ENCODE assay signal across 32 mouse cellular contexts in genomic region chr12:8609070-8609469, GRCm38 (mm10). TPM values are rescaled to one million over a fixed set of nuclear protein-coding genes. Genes with fewer than 3 reads are reported as not detected.
DNase-seq lines count a peak whose midpoint lies in the region; ATAC-seq and TF ChIP-seq lines count a peak whose summit lies in the region.
"Had no signal": no experiment of that assay in that cellular context is flagged by ENCODE, and none has a peak within 500 bp of the region (broad histone marks: within the 10 kb centered on the region; RNA-seq: fewer than 3 reads in every experiment).

No protein-coding gene starts in this region.

- TF ChIP-seq RAD21 in MEL (IDR thresholded peaks at IDR 0.05; ENCODE audit: low read depth, low read length), result no peak

- H3K27me3 ChIP-seq in liver, embryonic 14.5 days (ENCODE audit: control insufficient read depth, insufficient read depth, low read length), result no peaks in the 10 kb centered on the region
- no peaks in the 10 kb centered on the region for H3K27me3 ChIP-seq in liver, embryonic 12.5 days (replicated peaks)
- peaks cover 0 to 1% of the 10 kb centered on the region in 2 experiments; a peak in 1 of 4 replicates for H3K27me3 ChIP-seq in MEL (ENCODE audit: control insufficient read depth in 1 of 2, insufficient read depth in 2 of 2, low read length in 2 of 2)
- H3K27me3 ChIP-seq: CH12.LX; embryonic facial prominence, embryonic 13.5 days; embryonic facial prominence, embryonic 15.5 days; forebrain, embryonic 12.5 days had no signal

- DNase-seq in heart, adult 11 months, result peak; percentile 83
- no peak for DNase-seq in heart, adult 18-20 months
- DNase-seq in liver, embryonic 14.5 days (ENCODE audit: low read depth in 3 of 3, low spot score in 3 of 3), result no peak
- DNase-seq in MEL (ENCODE audit: low read depth, low spot score), result no peak
- no peak for DNase-seq in urinary bladder, adult 2 months (ENCODE audit: low spot score)
- DNase-seq in cerebellum, postnatal 14 days, result no peak
- DNase-seq: adrenal gland, adult 2 months; adrenal gland, postnatal 10 days; adrenal gland, postnatal 25 days; B cell, adult 2 months; cerebellum, adult 11-12 months; cerebellum, adult 2 months; cerebellum, adult 9-10 months; cerebellum, postnatal 10 days; cerebellum, postnatal 36 days; embryo, embryonic 11 days had no signal

- H3K9ac ChIP-seq in liver, embryonic 14.5 days (replicated peaks), result no peak overlapping the region
- H3K9ac ChIP-seq in liver, embryonic 12.5 days, result no peak overlapping the region
- no peak overlapping the region for H3K9ac ChIP-seq in MEL (ENCODE audit: control insufficient read depth, low read depth, low read length, poor library complexity, severe bottlenecking)
- H3K9ac ChIP-seq: embryonic facial prominence, embryonic 13.5 days; embryonic facial prominence, embryonic 15.5 days; forebrain, embryonic 12.5 days had no signal

- TF ChIP-seq POLR2A in MEL (IDR thresholded peaks at IDR 0.05; ENCODE audit: control insufficient read depth in 1 of 2, insufficient read depth in 1 of 2, low read depth in 1 of 2, low read length in 2 of 2, poor library complexity in 1 of 2), result no peak

- no peak overlapping the region for H3K4me3 ChIP-seq in liver, embryonic 14.5 days (ENCODE audit: insufficient read depth in 1 of 2, low read depth in 2 of 2, low read length in 2 of 2)
- no peak overlapping the region for H3K4me3 ChIP-seq in liver, embryonic 12.5 days
- H3K4me3 ChIP-seq in MEL (ENCODE audit: control insufficient read depth in 1 of 2, insufficient read depth in 1 of 2, low read depth in 2 of 2, low read length in 2 of 2), result no peak overlapping the region
- H3K4me3 ChIP-seq: embryonic facial prominence, embryonic 13.5 days; embryonic facial prominence, embryonic 15.5 days; erythroblast, embryonic 14.5 days; forebrain, embryonic 10.5 days; forebrain, embryonic 12.5 days had no signal

- H3K4me2 ChIP-seq in liver, embryonic 14.5 days (ENCODE audit: low read depth), result no peak overlapping the region
- H3K4me2 ChIP-seq in liver, embryonic 12.5 days, result no peak overlapping the region
- H3K4me2 ChIP-seq: embryonic facial prominence, embryonic 13.5 days; embryonic facial prominence, embryonic 15.5 days; forebrain, embryonic 12.5 days had no signal

- 69% methylated on average over 3 of the region's 3 CpGs for WGBS in liver, embryonic 14.5 days (ENCODE audit: insufficient replicate concordance)
- WGBS in liver, embryonic 12.5 days (ENCODE audit: insufficient replicate concordance), result 72% methylated on average over 3 of the region's 3 CpGs

- no peaks in the 10 kb centered on the region for H3K36me3 ChIP-seq in liver, embryonic 14.5 days (replicated peaks; ENCODE audit: control insufficient read depth, insufficient read depth, low read depth)
- no peaks in the 10 kb centered on the region for H3K36me3 ChIP-seq in liver, embryonic 12.5 days
- no peaks in the 10 kb centered on the region for H3K36me3 ChIP-seq in MEL (ENCODE audit: control insufficient read depth in 1 of 2, insufficient read depth in 2 of 2, low read length in 2 of 2)
- H3K36me3 ChIP-seq: embryonic facial prominence, embryonic 13.5 days; embryonic facial prominence, embryonic 15.5 days; forebrain, embryonic 10.5 days; forebrain, embryonic 12.5 days; G1E had no signal

- 0 out of 2 replicates have a peak, but pooled peaks have one; percentile 7 for TF ChIP-seq EP300 in liver, embryonic 14.5 days (IDR thresholded peaks at IDR 0.05; ENCODE audit: low read depth)
- no peak for TF ChIP-seq EP300 in MEL (IDR thresholded peaks at IDR 0.05; ENCODE audit: low read depth in 1 of 2, low read length in 2 of 2)

- H3K4me1 ChIP-seq in liver, embryonic 14.5 days (replicated peaks; ENCODE audit: control insufficient read depth in 2 of 2, insufficient read depth in 2 of 2, low read length in 1 of 2), result no peaks in the 10 kb centered on the region
- no peaks in the 10 kb centered on the region for H3K4me1 ChIP-seq in liver, embryonic 12.5 days
- H3K4me1 ChIP-seq in MEL (ENCODE audit: control insufficient read depth in 1 of 2, insufficient read depth in 2 of 2, low read length in 2 of 2), result no peaks in the 10 kb centered on the region
- H3K4me1 ChIP-seq: embryonic facial prominence, embryonic 13.5 days; embryonic facial prominence, embryonic 15.5 days; forebrain, embryonic 10.5 days; forebrain, embryonic 12.5 days had no signal

- ATAC-seq in liver, embryonic 14.5 days (ENCODE audit: insufficient read depth), result no peak
- no peak for ATAC-seq in liver, embryonic 12.5 days
- 0 out of 2 replicates have a peak, but pooled peaks have one; percentile 17 for ATAC-seq in megakaryocyte progenitor cell, adult 5-6 weeks (replicated peaks; ENCODE audit: poor library complexity)
- ATAC-seq: CD4-positive, CD25-positive, alpha-beta regulatory T cell, adult 4 months; forebrain, embryonic 14.5 days; forebrain, embryonic 16.5 days had no signal

- H3K9me3 ChIP-seq in liver, embryonic 14.5 days (ENCODE audit: control insufficient read depth, low read length), result no peaks in the 10 kb centered on the region
- H3K9me3 ChIP-seq in liver, embryonic 12.5 days (replicated peaks), result 0 out of 2 replicates have a peak, but pooled peaks cover 3% of the 10 kb centered on the region
- no peaks in the 10 kb centered on the region for H3K9me3 ChIP-seq in MEL (replicated peaks; ENCODE audit: insufficient read depth, low read length)
- H3K9me3 ChIP-seq: embryonic facial prominence, embryonic 13.5 days; embryonic facial prominence, embryonic 15.5 days; forebrain, embryonic 12.5 days had no signal

- H3K79me2 ChIP-seq in MEL (ENCODE audit: control insufficient read depth, insufficient read depth, low read length, poor library complexity), result no peaks in the 10 kb centered on the region

- TF ChIP-seq CTCF in liver, embryonic 14.5 days (IDR thresholded peaks at IDR 0.05; ENCODE audit: low read depth), result no peak
- no peak for TF ChIP-seq CTCF in MEL (IDR thresholded peaks at IDR 0.05 in 2 of 3, conservative IDR thresholded peaks at IDR 0.05 in 1 of 3; ENCODE audit: control insufficient read depth in 1 of 3, insufficient read depth in 1 of 3, low read depth in 2 of 3, low read length in 3 of 3, poor library complexity in 1 of 3, severe bottlenecking in 1 of 3)

- no peak overlapping the region for H3K27ac ChIP-seq in liver, embryonic 14.5 days
- no peak overlapping the region for H3K27ac ChIP-seq in liver, embryonic 12.5 days
- H3K27ac ChIP-seq in MEL (ENCODE audit: control insufficient read depth, low read depth, low read length), result no peak overlapping the region
- H3K27ac ChIP-seq: embryonic facial prominence, embryonic 13.5 days; embryonic facial prominence, embryonic 15.5 days; forebrain, embryonic 10.5 days; forebrain, embryonic 12.5 days had no signal

TF ChIP-seq in MEL, 35 proteins besides CTCF, POLR2A, EP300 and RAD21:
- TF ChIP-seq MXI1 (IDR thresholded peaks at IDR 0.05; ENCODE audit: low read depth, low read length), result no peak
- peak; percentile 36; the same call in 1 of the 2 replicates for TF ChIP-seq TAL1 (IDR thresholded peaks at IDR 0.05; ENCODE audit: low read length)

RNA-seq across cellular contexts. Expression of gene Slc7a15, which starts 10.2 kb away (rescaled TPM):
- not detected for total RNA-seq in heart, adult 18-20 months (2021)
- polyA plus RNA-seq in liver, embryonic 14.5 days (2012; rRNA removed), result 0.06 TPM in 2 replicates
- 0.11 and 0.16 TPM in 2 replicates for polyA plus RNA-seq in liver, embryonic 14.5 days (2014; fragmentation: Nextera tagmentation; extraction: Ambion mirVana)
- polyA plus RNA-seq in liver, embryonic 12.5 days (2016; fragmentation: Nextera tagmentation; extraction: Ambion mirVana), result not detected in 2 replicates
- not detected in 2 replicates for total RNA-seq in MEL (2012; rRNA removed)
- polyA plus RNA-seq in MEL (2012; ENCODE audit: insufficient read depth in 1 of 2, insufficient read length in 2 of 2, low read depth in 1 of 2, low replicate concordance in 2 of 2, missing spikeins in 1 of 2), result not detected
- not detected in 2 replicates for total RNA-seq in megakaryocyte progenitor cell, adult 5-6 weeks (2015)
- total RNA-seq in megakaryocyte progenitor cell, adult 5-6 weeks (2017), result not detected in 2 replicates
- polyA plus RNA-seq in urinary bladder, adult 2 months (2012; rRNA removed), result not detected in 2 replicates
- total RNA-seq: adrenal gland, adult 2 months; adrenal gland, postnatal 25 days; adrenal gland, postnatal 4 days; CH12.LX; common myeloid progenitor, adult 5-6 weeks; G1E had no signal
- polyA plus RNA-seq: adrenal gland, adult 2 months; brain, embryonic 14.5 days; CD4-positive, CD25-positive, alpha-beta regulatory T cell, adult 4 months; embryonic facial prominence, embryonic 11.5 days; embryonic facial prominence, embryonic 13.5 days; embryonic facial prominence, embryonic 15.5 days; erythroblast, embryonic 14.5 days; forebrain, embryonic 10.5 days; forebrain, embryonic 12.5 days; forebrain, embryonic 14.5 days; forebrain, embryonic 16.5 days; G1E had no signal
